Mouse (Mus musculus): ENCODE measurements around the gene Olfr1471.
"Not testable (repeated sequence)": the region's sequence is repeated elsewhere in the genome, so short reads cannot be mapped to it uniquely, and the experiment has no call there.

The Olfr1471 gene

DNA sequence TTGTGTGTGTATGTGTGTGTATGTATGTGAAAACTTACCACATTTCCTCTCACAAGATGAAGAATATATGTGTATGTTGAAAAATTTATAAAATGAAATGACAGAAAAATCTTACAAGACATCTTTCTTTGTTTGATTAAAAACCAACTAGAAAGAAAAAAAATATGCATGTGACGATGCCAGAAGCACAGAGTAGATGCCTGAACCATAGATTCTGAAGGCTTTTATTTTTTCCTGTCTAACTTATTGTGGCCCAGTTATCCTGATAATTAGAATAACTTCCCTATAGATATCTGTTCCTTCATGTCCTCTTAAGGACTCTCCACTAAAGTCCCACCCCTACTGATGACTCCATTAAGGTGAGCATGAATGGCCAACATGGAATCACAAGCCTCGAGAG, at the start of gene Olfr1471:
Gene Olfr1471 (plus strand): TSS at position 301 of the 400 bp plus-strand sequence.
- not testable (repeated sequence) for DNase-seq (ENCODE audit: low spot score in 2 of 2)

GRCm38 (mm10) chr19:13407549-13407948, 35.7 kb upstream of the Olfr1471 start, which contains the start of gene Olfr1469:
Olfr1469 (plus strand) TSS chr19:13407849.
- DNase-seq (ENCODE audit: low spot score in 2 of 2), result no peak

DNA sequence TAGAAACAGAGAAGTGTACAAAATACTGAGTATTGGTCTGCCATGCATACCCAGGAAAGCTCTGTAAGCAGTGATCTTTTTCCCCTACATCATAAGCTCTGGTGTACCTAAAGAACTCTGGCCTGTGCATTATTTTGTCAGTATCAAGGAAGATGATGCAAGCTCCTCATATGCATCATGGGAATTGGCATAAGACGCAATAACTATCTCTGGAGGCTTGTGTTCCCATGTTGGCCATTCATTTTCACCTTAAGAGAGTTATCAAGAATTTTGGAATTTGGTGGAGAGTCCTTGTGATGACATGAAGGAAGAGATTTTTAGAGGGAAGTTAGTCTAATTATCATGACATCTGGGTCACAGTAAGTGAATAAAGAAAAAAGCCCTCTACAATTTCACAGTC, 12.8 kb downstream of the Olfr1471 start, which contains the start of gene Olfr1472:
Gene Olfr1472 (minus strand): TSS at position 101 of the 400 bp plus-strand sequence.
- no peak for DNase-seq (ENCODE audit: low spot score in 2 of 2)

GRCm38 (mm10) chr19:13469265-13469664, 26.1 kb downstream of the Olfr1471 start, which contains the start of gene Olfr1474:
Olfr1474 (plus strand) TSS chr19:13469565.
- DNase-seq (ENCODE audit: low spot score in 2 of 2), result not testable (repeated sequence)

GRCm38 (mm10) chr19:13480096-13480495, 36.9 kb downstream of the Olfr1471 start, which contains the start of gene Olfr1475:
Olfr1475 (minus strand) TSS chr19:13480196.
- no peak for DNase-seq (ENCODE audit: low spot score in 2 of 2)

- DNase-seq (ENCODE audit: low spot score in 2 of 2), result no peak
These were observed 57.0 kb downstream of the Olfr1471 start, which contains the start of gene Olfr1477 for GRCm38 (mm10) chr19:13500246-13500645. Olfr1477 (plus strand) TSS chr19:13500546.
